Mouse (Mus musculus) erythroblast, adult 5-6 weeks (primary cell): ENCODE data around the gene Rnf216. TPM values are rescaled to one million over a fixed set of nuclear protein-coding genes. Genes with fewer than 3 reads are reported as not detected.

Source experiments
- ATAC-seq: replicated peaks from 2 replicates; pipeline ENCODE4 v1.8.0; 2016; ENCODE audit warnings: moderate number of reproducible peaks, mild to moderate bottlenecking, moderate TSS enrichment, inconsistent platforms; ENCODE audit not compliant: poor library complexity, low FRiP score, severe bottlenecking
- total RNA-seq, 2 experiments: library from RNA; stranded (forward) in 1 of 2; stranded (reverse) in 1 of 2; fragments of 150-400 nt in 1 of 2; fragments of 200-764, 138-1000 nt in 1 of 2; gene quantifications; 2 replicates each; pipeline versions ENCODE4 v1.2.3 to v1.2.4; 2015 to 2017; ENCODE audit warnings: low replicate concordance in 2 of 2

The Rnf216 gene
- total RNA-seq, 2 experiments from 2014 or later = 10.4 to 31.5 TPM

DNA sequence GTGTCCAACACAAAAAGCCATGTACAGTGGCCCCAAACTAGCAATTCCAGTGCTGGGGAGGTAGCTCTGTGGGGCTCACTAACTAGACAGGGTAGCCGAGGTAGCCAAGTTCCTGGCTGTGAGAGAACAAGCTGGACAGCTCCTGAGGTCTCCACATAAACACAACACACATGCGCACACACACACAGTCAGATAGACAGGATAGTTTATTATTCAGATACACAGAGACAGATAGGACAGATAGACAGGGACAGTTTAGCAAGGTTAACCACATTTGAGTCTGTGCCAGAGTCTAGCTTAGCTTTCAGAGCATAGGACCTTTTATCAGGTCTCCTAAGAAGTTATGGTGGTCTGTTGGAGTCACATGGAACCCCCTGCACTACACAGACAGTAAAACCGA, 6.0 kb downstream of the Rnf216 start:
- no peak for ATAC-seq

DNA sequence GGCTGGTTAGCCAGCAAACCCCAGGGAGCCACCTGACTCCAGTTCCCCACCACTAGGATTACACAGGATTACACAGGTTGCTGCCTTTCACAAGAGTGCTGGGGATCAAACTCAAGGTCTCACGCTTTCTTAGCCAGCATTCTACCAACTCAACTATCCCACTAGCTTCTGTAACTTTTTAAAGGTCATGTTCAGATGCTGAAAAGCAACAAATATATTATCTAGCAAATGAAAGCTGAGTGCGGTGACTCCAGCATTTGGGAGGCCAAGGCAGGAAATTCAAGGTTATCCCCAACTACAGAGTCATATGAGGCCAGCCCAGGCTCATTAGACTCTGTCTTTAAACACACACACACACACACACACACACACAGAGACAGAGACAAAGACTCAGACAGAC, 9.6 kb downstream of the Rnf216 start:
- no peak for ATAC-seq

DNA sequence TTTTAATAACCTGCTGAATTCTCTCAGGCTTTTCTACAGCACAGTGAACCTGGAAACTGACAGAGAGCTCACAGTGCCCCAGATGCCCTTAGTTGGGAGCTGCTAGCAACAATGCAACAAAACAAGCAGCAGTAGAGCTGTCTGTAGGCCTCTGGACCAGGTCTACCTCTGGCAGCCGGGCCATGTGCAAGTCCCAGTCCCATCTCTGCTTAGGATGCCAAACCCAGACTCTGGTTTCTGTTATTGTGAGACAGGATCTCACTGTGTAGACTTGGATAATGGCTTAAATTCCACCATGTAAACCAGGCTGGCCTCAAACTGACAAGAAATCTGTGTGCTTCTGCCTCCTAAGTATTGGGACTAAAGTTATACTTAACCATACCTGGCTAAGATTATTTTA, 11.2 kb downstream of the Rnf216 start:
- no peak for ATAC-seq

DNA sequence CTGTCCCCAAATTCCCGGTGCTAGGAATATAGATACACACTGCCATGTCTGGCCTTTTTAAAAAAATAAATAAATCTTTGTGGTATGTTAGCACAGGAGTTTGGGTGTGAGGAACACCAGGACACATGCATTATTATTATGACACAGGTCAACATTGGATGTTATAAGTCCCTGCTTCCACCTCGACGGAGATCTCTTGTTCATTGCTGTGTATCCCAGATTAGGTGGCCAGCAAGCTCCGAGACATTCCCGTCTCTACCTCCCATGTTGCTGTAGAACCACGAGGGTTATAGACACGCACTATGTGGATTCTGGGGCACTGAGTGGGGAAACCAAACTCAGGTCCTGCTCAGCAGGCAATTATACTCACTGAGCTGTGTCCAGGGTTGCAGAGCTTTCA, 17.5 kb downstream of the Rnf216 start:
- ATAC-seq = no peak

DNA sequence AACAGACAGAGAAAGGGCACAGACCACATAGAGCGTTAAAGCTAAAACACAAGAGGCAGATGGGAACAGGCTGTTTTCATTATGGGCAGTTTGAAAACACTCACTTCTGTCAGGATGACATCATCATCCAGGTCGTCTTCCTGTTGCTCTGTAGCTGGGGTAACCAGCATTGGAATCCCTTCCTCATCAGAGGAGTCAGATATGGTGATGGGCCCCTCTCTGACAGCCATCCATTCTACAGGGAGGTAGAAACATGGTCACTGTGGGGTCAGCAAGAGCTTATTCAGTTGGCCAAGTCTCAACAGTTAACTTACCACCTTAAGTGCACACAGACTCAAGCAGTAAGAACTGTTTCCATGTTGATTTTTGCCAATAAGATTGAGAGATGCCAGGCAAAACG, 19.9 kb downstream of the Rnf216 start:
- ATAC-seq = no peak

DNA sequence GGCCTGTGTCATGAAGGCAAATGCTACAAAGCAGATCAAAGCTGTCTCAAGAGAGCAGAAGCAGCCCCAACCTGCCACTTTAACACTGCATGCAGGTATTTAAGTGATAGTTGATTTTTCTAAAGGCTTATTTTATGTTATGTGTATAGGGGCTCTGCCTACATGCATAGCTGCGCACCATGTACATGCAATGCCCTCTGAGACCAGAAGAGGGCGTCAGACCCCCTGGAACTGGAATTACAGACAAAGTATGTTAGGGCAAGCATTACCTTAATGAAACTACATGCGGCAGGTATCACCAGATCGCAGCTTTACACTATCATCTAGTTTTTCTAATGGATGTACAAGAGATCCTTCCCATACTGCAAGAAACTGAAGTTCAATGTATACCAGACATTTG, 27.9 kb downstream of the Rnf216 start:
- 0 out of 2 replicates have a peak, but pooled peaks have one; percentile 58 for ATAC-seq

DNA sequence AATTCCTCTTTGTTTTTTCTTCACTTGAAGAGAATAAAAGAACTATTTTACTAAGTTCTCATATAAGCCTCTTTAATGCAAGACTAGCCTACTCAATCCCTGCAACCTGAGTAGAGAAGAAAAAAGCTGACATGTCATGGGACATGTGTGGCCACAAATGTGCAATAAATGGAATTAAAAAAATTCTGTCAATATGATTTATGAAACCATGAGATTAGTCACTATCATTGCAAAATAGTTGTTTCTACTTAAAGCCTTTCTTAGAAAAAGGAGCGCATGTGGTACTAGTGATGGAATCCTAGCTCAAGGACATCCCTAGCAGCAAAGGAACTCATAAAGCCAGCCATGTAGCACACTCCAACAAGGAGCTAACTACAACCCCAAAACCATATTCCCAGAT, 33.0 kb downstream of the Rnf216 start:
- ATAC-seq = no peak

DNA sequence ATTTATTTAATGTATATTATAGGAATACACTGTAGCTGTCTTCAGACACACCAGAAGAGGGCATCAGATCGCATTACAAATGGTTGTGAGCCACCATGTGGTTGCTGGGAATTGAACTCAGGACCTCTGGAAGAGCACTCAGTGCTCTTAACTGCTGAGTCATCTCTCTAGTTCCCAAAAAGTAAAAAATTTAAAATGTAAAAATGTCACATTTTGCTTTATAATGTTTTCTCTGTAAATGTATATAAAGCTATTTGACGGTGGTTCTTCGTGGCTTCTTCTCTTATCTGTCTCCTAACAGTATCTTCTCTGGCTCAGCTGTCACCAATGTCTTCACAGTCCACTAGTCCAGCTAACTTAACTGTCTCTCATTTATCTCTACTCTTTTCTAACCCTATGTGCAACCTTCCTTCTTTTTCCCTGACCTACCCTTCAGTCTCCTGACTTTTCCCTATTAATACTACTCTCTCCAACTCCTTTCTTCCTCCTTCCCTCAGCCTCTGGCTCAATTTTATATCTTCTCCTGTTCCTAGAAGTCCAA, 36.1 kb downstream of the Rnf216 start:
- peak; percentile 55; the same call in 1 of the 2 replicates for ATAC-seq

DNA sequence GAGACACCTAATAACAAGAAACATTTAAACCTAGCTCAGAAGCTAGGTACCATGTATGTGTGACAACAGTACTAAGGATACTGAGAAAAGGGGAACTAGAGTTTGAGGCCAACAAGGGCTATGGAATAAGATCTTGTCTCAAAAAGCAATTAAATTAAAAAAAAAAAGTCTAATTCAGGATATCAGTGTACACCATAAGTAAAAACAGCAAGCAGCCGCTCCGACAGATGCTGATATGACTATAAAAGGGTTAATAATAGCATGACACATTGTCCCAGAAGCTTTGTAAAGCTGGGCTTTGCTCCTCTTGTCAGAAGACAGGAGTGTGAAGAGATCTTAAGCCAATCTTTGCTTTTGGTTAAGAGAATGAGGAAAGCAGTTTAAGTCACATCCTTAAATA, 36.8 kb downstream of the Rnf216 start:
- no peak for ATAC-seq

DNA sequence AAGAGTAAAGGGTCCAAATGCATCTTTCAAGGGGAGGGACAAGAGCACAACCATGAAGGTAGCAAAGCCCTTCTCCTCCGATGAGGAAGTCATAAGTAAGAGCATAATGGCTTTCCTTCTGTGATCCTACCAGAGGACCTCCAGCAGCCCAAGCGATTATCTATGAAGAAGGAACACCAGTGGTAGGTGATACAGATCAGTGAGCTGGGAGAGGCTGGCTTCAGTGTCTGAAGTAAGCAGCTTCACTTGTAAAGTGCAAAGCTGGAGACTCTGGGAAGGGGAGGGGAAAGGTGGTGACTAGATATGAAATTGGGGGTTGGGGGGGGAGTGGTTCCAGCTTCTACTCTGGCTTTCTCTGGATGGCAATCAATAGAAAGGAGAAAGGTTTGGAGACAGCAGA, 43.7 kb downstream of the Rnf216 start:
- ATAC-seq = no peak

DNA sequence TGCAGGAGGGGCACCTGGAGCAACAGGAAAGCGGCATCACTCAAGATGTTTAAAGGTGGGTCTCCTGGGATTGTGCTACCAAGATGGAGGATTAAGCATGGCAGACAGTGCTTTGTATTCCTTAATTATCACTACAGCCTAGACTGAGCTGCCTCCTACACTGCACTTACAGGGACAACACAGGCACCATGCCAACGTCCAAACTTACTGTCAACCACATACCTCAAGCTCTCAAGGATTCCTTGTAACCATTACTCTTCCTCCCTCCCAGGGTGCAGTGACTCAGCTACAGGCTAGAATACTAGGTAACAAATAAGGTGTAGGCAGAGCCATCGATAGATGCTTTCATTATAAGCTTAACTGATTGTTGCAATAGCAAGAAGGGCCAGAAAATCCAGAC, 44.4 kb downstream of the Rnf216 start:
- ATAC-seq = no peak

DNA sequence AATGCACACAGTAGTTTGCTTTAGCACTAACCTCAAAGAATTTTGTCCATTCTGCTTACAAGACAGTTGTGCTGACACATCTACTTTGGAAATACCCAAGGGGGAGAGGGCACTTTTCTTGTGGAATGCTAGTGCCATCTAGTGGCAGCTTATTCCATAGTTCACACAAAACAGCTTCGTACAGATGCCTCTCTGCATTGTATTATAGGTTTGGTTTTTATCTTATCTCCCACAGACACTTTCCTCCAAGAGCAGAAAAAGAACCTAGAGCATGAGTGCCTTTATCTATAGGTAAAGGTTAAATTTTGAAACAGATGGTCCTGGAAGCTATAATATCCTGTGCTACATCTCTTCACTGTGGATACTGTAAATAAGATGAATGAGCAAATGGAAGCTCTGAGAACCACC, 46.2 kb downstream of the Rnf216 start:
- peak; percentile 88 for ATAC-seq

DNA sequence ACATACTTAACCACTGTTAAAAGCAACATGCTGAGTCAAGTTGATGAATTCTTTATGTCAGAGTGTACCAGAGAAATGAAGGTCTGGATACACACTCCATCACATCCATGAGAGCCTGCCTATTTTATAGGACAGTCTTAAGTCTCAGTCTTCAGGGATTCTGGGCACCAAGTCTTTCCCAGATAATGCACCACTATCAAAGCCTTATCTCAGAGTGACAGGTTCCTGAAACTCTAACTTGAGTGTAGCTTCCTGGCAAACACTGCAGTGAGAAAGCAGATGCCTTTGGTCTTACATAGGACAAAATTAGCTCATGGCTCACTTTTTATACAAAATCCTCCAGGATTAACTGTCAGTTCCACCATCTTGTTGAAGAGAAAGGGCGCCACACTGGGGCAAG, 46.7 kb downstream of the Rnf216 start:
- peak; percentile 72 for ATAC-seq

DNA sequence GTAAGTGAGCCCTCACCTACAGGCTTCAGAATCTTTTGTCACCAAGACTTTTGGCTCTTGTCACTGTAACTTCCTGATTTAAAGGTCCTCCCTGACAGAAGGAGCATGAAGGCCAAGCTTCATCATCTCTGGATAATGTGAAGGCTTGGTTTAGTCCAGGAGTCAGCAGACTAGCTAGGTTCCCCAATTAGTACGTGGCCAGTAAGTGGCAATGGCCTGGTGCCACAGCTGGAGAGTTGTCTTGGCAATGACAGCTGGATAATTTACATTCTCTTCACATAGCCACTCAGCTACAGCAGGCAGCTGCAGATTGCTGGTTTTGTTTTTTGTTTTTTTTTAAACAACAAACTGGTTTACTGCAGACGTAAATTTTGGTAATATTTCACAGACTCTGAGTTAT, 47.6 kb downstream of the Rnf216 start:
- ATAC-seq = no peak

DNA sequence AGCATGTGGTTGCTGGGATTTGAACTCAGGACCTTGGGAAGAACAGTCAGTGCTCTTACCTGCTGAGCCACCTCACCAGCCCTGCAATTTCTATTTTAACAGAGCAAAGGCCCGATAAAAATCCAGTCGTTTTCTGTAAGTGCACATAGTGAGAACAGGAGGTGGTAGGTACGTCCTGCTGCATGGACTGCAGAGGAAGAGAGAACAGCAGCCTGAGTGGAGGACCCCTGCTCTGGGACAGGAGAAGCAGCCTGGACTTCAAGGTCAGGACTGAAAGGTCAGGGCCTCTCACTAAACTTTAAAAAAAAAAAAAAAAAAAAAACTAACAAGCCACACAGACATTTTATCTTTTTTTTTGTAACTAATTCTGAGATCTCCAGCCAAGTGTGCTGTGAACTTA, 50.5 kb downstream of the Rnf216 start:
- ATAC-seq = no peak

DNA sequence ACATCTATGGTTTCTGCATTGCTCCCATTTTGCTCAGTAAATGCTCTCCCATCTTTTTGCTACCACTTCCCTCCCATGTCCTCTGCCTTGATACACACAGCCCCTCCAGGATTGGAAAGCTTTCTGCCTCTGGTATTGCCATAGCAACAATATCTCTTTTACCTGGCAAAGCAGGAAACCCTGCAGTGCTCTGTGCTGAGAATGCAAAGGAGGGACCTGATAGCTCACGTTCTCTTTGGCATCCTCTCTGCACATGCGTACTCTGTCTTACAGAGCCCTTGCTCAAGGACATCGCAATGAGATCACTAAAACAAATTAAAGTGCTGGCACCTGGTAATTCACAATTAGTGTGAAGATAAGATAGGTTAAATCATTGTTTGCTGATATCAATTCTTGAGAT, 51.3 kb downstream of the Rnf216 start:
- no peak for ATAC-seq

DNA sequence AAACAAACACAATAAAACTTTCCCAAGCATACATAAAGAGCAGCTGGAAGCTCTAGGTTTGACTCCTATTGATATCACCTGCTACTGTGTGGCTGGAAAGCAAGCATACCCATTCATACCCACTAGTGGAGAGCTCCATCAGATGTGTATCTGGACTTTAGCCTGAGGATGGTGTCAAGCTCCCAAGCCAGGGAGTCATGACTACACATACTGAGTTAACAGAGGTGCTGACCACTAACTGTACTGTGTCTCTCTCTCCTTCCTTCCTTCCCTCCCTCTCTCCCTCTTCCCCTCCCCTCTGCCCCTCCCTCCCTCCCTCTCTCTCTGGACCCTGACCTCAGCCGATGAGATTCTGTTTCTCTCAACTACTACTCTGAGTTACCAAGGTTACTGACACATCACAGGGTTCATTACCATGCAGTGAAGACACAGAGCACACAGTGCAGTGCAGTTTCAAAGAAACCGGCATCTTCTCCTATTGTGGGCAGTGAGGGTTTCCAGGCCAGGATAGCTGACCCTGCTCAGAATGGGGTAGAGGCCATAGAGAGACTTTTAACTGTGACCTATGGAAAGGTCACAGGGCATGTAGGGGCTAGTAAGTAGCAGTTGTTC, 51.9 kb downstream of the Rnf216 start:
- ATAC-seq = no peak

DNA sequence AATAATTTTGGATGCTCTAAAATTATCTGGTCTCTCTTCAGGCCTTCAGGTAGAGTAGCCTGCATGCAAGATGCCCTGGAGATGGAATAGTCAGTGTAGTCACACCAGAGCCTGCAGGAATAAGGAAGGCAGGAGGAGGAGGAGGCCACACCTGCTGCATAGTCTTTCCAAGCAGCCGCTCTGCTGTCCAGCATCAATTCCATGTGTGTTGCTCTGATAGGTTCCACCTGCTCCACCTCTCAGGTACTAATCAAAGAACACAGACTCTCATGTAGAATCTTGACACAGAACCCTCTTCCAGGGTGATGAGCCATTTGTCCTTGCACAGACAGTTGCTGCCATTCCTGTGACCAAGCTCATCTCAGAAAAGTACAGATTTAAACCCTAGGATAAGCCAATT, 52.8 kb downstream of the Rnf216 start:
- peak; percentile 66 for ATAC-seq

DNA sequence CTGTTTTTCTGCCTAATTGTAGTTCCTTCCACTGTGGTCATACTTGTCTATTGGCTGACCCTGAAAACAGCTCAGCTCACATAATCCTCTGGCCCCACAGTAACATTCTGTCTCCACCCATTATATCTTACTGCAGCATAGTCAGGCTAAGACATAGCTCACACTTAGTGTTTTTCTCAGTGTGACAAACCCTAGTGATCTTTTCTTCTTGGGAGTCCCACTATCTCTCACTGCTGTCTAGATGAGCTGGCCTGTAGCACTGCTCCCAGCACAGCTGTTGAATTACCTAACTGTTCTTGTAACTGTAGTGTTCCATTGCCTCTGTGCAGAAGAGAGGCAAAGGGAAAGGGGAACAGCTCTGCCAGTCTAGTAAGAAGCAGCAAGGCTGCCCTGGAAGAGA, 53.6 kb downstream of the Rnf216 start:
- peak; percentile 48 for ATAC-seq

DNA sequence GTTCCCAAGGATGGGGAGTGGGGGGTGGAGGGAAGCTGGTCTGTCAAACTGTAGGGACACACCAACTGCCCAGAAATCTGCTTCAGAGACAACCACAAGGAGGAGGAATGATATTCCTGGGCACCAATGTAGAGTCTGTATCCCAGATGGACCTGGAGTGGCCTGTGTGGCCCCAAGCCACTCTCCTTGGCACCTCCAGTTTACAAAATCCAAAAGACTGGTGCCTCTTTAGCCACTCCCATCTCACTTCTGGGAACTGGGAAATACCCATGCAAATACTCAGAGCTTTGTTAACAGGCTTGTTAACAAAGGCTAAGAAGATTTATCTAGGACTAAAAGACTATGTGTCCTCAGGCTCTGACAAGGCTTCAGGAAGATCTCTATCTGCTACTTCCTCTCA, 54.1 kb downstream of the Rnf216 start:
- peak; percentile 27 for ATAC-seq

DNA sequence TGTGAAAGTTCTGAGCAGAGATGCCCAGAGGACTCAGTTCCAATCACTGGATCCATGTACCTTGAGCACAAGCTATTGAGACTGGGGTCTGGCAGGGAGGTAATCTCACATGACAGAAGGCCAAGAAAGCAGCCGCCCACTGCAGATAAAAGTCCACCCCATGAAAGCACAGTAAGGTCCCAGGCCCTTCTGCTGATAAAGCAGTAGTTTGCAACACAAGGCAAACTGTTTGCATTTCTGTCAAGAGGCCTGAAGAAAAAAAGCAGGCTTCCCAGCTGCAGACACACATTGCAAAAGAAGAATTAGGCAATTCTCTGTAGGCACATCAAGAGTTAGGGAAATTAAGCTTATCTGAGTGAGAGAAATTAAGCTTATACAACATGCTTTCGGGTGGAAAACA, 54.6 kb downstream of the Rnf216 start:
- ATAC-seq = peak; percentile 74

DNA sequence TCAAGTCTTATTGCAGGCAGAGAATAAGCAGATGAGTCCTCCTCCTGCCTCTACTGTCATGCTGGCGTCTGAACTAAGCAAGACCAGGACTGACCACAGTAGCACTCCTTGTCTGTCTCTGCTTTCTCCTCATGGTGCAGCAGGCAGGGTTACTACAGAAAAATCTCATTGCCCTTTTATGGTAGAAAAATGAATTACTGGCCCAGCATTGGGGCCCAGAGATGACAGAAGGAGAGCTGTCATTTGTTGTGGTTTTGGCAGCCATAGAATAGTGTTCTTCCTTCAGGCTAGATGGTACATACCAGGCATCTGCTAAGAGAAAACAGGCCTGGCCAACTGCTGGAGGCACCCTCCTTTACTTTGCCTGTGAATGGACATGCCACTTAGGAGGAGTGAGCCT, 55.0 kb downstream of the Rnf216 start:
- ATAC-seq = no peak; the same call in 1 of the 2 replicates
